In genomic region chr14:34838999-34839398, GRCm38 (mm10) we compare ENCODE assay signal across 22 mouse cellular contexts. TPM values are rescaled to one million over a fixed set of nuclear protein-coding genes. Genes with fewer than 3 reads are reported as not detected.
"Had no signal": no experiment of that assay in that cellular context is flagged by ENCODE, and none has a peak within 500 bp of the region (broad histone marks: within the 10 kb centered on the region; RNA-seq: fewer than 3 reads in every experiment).

No protein-coding gene starts in this region.

- H3K4me2 ChIP-seq: liver, embryonic 13.5 days; neural tube, embryonic 12.5 days; neural tube, embryonic 15.5 days had no signal

- H3K36me3 ChIP-seq: liver, embryonic 13.5 days; neural tube, embryonic 12.5 days; neural tube, embryonic 15.5 days had no signal

- ATAC-seq: midbrain, embryonic 16.5 days had no signal

- H3K27me3 ChIP-seq: liver, embryonic 13.5 days; neural tube, embryonic 12.5 days; neural tube, embryonic 15.5 days had no signal

- H3K9me3 ChIP-seq: liver, embryonic 13.5 days; neural tube, embryonic 12.5 days; neural tube, embryonic 15.5 days had no signal

- H3K4me3 ChIP-seq: layer of hippocampus, adult 2 months; left cerebral cortex, adult 2 months; liver, embryonic 13.5 days; neural tube, embryonic 12.5 days; neural tube, embryonic 15.5 days had no signal

- H3K4me1 ChIP-seq: liver, embryonic 13.5 days; neural tube, embryonic 12.5 days had no signal

- H3K27ac ChIP-seq: layer of hippocampus, adult 2 months; left cerebral cortex, adult 2 months; liver, embryonic 13.5 days; neural tube, embryonic 12.5 days; neural tube, embryonic 15.5 days; stomach, postnatal 0 days had no signal

- H3K9ac ChIP-seq: liver, embryonic 13.5 days; neural tube, embryonic 12.5 days; neural tube, embryonic 15.5 days had no signal

- DNase-seq: kidney, adult 11 months; kidney, adult 9 months; kidney, postnatal 25 days; layer of hippocampus, adult 9-11 months; liver, embryonic 13.5 days; lung, adult 2 months; lung, postnatal 14 days; lung, postnatal 4 days; right cerebral cortex, adult 18-20 months; right cerebral cortex, postnatal 14 days; right cerebral cortex, postnatal 4 days; thymus, adult 2 months; thymus, postnatal 14 days; thymus, postnatal 4 days had no signal

RNA-seq across cellular contexts. Expression of gene Grid1, which starts 19.1 kb away (rescaled TPM):
- total RNA-seq: megakaryocyte progenitor cell, adult 5-6 weeks; megakaryocyte-erythroid progenitor cell, adult 5-6 weeks had no signal
